Mouse (Mus musculus) urinary bladder, postnatal 10 days (tissue): ENCODE measurements at regions not wholly inside any gene's neighbourhood (a gene's known extent, or its start where the extent isn't known, plus 50 kb on each side); places are given as distances from the start of the nearest gene placed in this dataset.

Source experiments
- DNase-seq: peaks from one replicate; pipeline ENCODE4 v3.0.0; 2022; ENCODE audit warnings: low spot score

DNA sequence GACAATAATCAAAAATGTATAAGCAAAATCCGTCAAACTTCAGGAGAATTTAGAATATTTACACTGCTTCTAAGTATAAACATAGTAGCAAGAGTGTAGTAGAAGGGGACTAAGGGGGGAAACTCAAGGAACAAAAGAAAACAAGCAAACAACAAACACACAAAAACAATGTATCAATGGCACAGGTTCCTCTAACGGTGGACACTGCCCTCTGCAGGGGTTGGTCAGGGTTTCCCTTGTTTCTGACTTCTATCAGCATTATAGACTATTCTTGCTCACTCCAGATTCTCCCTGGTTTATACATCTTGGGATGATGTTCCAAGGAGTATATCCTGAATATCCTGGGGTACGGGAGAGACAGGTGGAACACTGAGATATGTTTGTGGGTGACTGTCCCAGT, 147.3 kb upstream of the Ppp2r3a start:
- DNase-seq: no peak

DNA sequence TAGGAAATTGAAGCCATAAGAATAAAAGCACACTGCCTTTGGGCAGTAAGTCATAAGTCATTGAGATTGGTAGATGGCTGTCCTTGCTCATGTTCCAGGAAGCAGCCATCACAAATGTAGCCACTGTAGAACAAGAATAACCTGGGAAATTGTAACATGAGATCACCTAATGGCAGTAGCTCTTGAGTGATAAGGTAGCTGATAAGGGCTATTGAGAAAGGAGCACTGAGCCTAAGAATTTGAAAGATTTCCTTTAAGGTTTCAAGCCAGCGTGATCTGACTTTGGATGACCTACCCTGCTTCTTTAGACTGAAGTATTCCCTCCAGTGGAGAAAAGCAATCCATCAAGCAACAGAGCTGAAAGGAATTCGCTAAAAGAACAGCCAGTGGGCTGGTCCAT, 117.8 kb upstream of the Ppp2r3a start:
- DNase-seq: no peak

DNA sequence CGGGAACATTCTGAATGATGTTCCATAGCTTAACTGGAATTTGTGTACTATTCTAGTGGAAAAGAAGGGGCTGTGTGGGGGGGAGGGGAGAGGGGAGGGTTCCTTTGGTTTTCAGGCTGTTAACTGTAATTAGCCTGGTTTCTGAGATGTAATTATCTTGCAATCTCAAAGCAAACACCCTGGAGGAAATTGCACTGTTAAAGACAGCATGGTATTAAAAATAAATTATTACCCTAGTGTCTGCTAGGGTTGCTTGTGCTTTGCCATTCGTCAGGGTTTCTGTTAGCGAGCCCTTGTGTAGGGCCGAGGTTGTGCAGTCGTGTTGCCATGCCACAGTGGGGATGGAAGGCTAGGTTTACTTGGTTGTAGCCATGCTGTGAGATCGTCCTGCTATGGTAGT, 105.0 kb upstream of the Ppp2r3a start:
- no peak for DNase-seq

DNA sequence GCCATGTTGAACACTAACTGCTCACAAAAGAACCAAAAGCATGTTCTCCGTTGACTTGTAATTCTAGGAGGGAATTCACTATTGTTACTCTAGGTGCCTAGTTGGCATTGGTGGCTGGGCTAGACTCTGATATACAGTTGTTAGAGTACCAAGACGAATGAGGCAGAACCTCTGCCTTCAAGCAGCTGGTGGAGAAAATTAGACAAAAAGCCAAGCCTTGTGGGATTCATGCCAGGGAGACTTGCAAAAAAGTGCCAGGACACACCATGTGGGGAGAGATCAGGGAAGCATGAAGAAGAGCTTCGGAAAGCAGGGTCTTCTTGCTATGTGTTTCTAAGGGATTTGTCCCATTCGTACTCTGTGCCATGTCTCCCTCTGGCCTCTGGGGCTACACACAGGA, 97.2 kb upstream of the Ppp2r3a start:
- no peak for DNase-seq

DNA sequence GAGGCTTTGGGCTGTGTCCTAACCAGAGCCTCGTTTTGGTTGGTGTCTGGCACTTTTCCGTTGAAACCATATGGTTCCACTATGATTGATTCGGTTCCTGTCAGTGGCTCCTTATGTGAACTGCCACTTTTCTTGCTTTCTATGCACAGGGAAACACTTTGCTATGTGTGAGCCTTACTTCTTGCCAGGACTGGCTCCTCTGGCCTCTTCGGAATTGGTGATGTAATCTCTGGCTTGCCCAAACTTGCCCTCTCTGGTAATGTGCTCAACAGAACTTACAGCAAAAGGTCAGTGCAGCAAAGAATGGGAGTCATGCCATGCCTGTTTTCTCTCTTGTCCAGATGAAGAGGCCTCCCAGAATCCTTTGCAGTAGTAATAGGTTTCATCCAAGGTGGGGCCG, 91.3 kb upstream of the Ppp2r3a start:
- DNase-seq: no peak

DNA sequence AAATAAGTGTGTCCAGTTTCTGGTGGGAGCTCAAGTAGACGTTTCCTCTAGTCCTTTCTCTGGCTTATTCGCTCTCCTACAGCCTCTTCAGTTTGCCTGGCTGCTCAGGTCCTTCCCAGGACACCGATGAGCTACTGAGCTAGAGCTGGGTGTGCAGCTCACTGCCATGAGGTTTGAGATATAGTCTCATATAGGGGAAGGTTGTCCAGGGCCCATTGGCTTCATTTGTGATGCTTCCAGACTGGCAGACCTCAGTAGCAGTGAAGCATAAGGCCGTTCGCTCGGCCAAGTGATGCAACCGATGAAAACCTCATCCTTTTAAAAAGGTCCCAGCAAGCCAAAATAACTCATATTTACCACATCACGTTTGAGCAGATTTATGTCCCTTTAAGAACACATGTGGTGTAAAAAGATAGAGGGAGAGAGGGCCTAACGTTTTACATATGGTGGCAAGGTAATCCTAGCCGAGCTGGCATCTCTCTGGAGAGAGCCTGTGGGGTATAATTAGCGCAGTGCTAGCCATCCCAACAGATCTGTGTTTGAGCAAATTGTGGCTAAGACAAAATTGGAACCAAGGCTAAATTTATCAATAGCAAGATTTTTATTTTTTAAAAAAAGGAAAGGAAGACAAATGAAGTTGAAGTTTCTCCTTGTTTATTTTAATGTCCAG, 89.3 kb upstream of the Ppp2r3a start:
- DNase-seq: no peak

DNA sequence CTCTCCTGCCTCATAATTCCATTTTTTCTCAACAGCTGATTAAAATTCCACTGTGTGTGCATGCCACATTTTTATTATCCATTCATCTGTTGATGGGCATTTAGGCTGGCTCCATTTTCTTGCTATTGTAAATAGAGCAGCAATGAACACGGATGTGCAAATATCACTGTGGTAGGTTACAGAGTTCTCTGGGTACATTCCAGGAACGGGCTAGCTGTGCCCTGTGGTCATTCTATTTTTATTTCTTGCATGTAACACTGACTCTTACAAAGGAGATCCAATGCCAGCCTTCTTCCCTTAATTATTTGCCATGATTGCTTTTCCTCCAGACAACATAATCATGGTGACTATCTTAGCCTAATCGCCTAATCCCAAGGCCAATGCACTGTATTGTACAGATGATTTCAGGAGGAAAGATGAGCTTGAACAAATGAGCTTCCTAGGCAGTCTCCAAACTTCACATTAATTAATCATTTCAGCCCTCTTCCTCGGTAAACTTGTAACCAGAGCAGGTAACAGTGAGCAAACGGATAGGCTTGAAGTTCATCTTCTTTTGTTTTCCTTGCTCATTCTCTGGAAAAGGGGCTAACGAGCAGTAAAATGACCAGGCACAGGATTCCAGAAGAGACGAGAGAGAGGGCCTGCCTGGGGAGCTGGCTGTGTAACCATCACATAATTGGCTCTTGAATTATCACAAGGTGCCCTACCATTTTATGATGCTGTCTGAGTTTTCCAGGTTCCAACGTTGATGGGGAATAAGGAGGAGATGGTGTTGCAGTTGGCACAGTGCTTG, 77.6 kb upstream of the Ppp2r3a start:
- no peak for DNase-seq

DNA sequence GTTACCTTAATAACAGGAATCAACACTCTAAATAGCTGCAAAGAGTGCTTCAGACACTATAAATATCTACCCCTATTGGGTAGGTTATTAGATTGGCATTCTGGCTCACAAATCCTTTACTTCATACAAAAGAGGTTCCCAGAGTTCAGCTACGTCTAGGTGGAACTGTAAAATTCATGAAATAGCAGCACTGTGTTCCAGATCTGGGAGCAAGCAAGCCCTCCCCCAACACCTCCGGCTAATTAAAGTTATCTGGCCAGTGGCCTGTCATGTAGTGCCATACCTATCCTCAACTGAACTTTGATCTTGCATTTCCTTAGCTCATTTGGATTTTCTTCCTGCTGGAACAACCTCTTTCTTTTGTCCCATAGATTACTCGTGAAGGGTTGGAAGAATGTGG, 75.4 kb upstream of the Ppp2r3a start:
- no peak for DNase-seq

GRCm38 (mm10) chr9:101314036-101314435, 62.4 kb upstream of the Ppp2r3a start:
- DNase-seq: no peak

DNA sequence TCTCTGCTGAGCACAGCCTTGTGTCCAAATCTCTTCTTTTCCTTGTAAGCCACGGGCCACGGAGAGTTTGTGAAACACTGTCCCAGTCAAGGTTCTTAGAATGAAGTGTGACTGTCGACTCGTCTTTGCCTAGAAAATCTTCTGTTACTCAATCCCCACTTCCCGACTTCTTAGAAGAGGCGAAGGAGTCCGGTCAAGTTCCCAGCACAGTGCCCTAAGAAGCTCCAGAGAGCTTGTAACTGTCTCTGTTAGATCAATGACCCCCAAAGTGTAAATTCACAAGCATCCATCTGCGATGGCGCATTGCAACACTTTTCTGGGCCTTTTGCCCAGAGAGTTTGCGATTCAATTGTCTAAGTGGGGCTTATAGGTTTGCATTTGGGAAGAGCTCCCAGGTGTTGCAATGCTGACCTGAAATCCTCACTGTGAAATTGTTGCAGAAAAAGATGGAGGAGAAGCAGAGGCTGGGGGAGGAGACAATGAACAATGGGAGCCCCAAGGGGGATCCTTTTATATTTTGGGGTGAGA, 54.9 kb upstream of the Ppp2r3a start:
- no peak for DNase-seq

GRCm38 (mm10) chr9:101305730-101306129, 54.1 kb upstream of the Ppp2r3a start:
- no peak for DNase-seq
